Mouse (Mus musculus): ENCODE data around the gene Rbm34. TPM values are rescaled to one million over a fixed set of nuclear protein-coding genes. Genes with fewer than 3 reads are reported as not detected.
A peak's percentile ranks its signal among the peaks of the same experiment; 100 is the strongest.

Rbm34 gene
- polyA plus RNA-seq, 1 experiment from 2014 or later = 24.7 TPM

DNA sequence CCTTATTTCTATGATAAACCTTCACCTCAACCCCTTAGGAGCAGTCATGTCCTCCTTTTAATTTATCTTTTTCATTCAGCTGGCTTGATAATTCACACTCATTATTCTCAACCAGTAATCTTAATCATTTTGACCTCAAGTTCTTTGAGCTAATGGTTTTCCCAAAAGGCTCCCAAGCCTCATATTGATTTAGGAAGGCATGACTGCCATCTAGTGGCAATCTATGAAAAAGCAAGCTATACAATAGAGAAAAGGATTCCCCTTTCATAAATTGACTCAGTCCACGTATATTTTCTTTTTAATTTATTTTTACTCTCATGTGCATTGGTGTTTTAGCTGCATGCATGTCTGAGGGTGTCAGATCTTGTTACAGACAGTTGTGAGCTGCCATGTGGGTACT lies 4.8 kb upstream of the Rbm34 start:
- H3K9ac ChIP-seq (replicated peaks) = no peak overlapping the region
- no peaks in the 10 kb centered on the region for H3K36me3 ChIP-seq
- no peak overlapping the region for H3K27ac ChIP-seq (replicated peaks)
- no peak for ATAC-seq (ENCODE audit: low FRiP score)
- no peaks in the 10 kb centered on the region for H3K9me3 ChIP-seq (replicated peaks)
- H3K4me2 ChIP-seq = no peak overlapping the region
- peaks cover 13% of the 10 kb centered on the region for H3K27me3 ChIP-seq (replicated peaks)
- no peak overlapping the region for H3K4me3 ChIP-seq (replicated peaks)
- H3K4me1 ChIP-seq = peaks cover 6% of the 10 kb centered on the region; the same call in 1 of the 2 replicates
- 8% methylated on average over 1 of the region's 1 CpGs for WGBS

GRCm38 (mm10) chr8:126974511-126974910 lies 3.6 kb upstream of the Rbm34 start:
- H3K36me3 ChIP-seq = no peaks in the 10 kb centered on the region
- H3K4me2 ChIP-seq = no peak overlapping the region
- H3K27me3 ChIP-seq (replicated peaks) = peaks cover 13% of the 10 kb centered on the region
- peaks cover 13% of the 10 kb centered on the region for H3K4me1 ChIP-seq
- H3K27ac ChIP-seq (replicated peaks) = no peak overlapping the region
- no peaks in the 10 kb centered on the region for H3K9me3 ChIP-seq (replicated peaks)
- WGBS = 71% methylated on average over 4 of the region's 4 CpGs
- no peak overlapping the region for H3K9ac ChIP-seq (replicated peaks)
- no peak overlapping the region for H3K4me3 ChIP-seq (replicated peaks)
- no peak for ATAC-seq (ENCODE audit: low FRiP score)

- peaks cover 5% of the 10 kb centered on the region for H3K36me3 ChIP-seq
- H3K4me2 ChIP-seq = no peak overlapping the region
- ATAC-seq (ENCODE audit: low FRiP score) = no peak
- H3K9ac ChIP-seq (replicated peaks) = no peak overlapping the region
- peaks cover 19% of the 10 kb centered on the region for H3K4me1 ChIP-seq
- 78% methylated on average over 9 of the region's 9 CpGs for WGBS
- H3K27me3 ChIP-seq (replicated peaks) = peaks cover 13% of the 10 kb centered on the region
- H3K4me3 ChIP-seq (replicated peaks) = no peak overlapping the region
- H3K9me3 ChIP-seq (replicated peaks) = no peaks in the 10 kb centered on the region
- no peak overlapping the region for H3K27ac ChIP-seq (replicated peaks)
Observed at GRCm38 (mm10) chr8:126973686-126974265, 2.9 kb upstream of the Rbm34 start.

GRCm38 (mm10) chr8:126972649-126973048 lies 1.8 kb upstream of the Rbm34 start:
- no peak for ATAC-seq (ENCODE audit: low FRiP score)

DNA sequence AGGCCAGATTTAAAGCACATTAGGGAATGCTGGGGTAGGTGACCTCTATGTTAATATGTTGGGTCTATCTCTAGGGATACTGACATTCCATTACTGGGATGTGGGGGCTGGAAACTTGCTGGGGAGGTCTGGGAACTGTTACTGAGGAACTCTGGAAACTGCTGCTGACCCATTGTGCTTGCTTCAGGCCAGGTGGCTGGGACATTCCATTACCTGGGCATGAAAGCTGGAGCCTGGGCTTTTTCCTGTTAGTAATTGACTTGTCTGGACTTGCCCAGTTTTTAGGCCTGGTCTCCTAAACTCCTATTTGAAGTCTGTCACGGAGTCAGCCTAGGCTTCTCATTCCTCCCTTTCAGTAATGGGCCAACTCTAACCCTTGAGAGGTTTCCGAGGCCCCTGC lies 1.2 kb upstream of the Rbm34 start:
- Histone ChIP-seq H3K9me3 (replicated peaks) (no peaks in the 10 kb centered on the region), H3K4me2 (no peak overlapping the region), H3K36me3 (peaks cover 22% of the 10 kb centered on the region), H3K4me3 (replicated peaks) (no peak overlapping the region), H3K27ac (replicated peaks) (no peak overlapping the region), H3K4me1 (peaks cover 20% of the 10 kb centered on the region), H3K27me3 (replicated peaks) (peaks cover 6% of the 10 kb centered on the region; the same call in 1 of the 2 replicates), H3K9ac (replicated peaks) (no peak overlapping the region)
- WGBS = 85% methylated on average over 2 of the region's 2 CpGs
- ATAC-seq (ENCODE audit: low FRiP score) = no peak

More at GRCm38 (mm10) chr8:126972649-126973048, 1.8 kb upstream of the Rbm34 start:
- Histone ChIP-seq H3K27ac (replicated peaks) (no peak overlapping the region), H3K9ac (replicated peaks) (no peak overlapping the region), H3K27me3 (replicated peaks) (peaks cover 8% of the 10 kb centered on the region), H3K4me2 (no peak overlapping the region), H3K4me3 (replicated peaks) (no peak overlapping the region), H3K36me3 (peaks cover 16% of the 10 kb centered on the region), H3K9me3 (replicated peaks) (no peaks in the 10 kb centered on the region), H3K4me1 (peaks cover 20% of the 10 kb centered on the region)
- WGBS = 76% methylated on average over 2 of the region's 2 CpGs

DNA sequence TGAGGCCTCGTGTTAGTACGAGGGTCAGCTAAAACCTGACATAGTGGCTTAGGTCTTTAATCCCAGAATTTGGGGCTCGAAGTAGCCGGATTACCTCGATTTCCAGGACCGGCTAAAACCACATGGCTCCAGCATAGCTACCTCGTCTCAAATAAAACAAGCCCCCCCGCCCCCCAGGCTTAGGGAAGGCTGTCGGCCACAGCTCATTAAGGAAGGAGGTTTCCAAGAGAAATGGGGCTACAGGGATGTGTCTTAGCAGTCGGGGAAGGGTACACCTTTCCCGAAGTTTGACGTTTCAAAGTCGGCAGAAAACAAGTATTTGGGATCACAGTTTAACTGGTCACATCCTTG lies 418 bp upstream of the Rbm34 start:
- Histone ChIP-seq H3K4me1 (peaks cover 20% of the 10 kb centered on the region), H3K4me2 (peak overlapping the region; percentile 78), H3K27me3 (replicated peaks) (peaks cover 2% of the 10 kb centered on the region; the same call in 1 of the 2 replicates), H3K9me3 (replicated peaks) (no peaks in the 10 kb centered on the region), H3K4me3 (replicated peaks) (peak overlapping the region; percentile 96), H3K27ac (replicated peaks) (peak overlapping the region; percentile 87), H3K36me3 (peaks cover 27% of the 10 kb centered on the region), H3K9ac (replicated peaks) (peak overlapping the region; percentile 82)
- WGBS = 11% methylated on average over 13 of the region's 13 CpGs
- peak; percentile 65 for ATAC-seq (ENCODE audit: low FRiP score)

- Histone ChIP-seq H3K9me3 (replicated peaks) (no peaks in the 10 kb centered on the region), H3K4me1 (peaks cover 20% of the 10 kb centered on the region), H3K9ac (replicated peaks) (no peak overlapping the region), H3K27me3 (replicated peaks) (no peaks in the 10 kb centered on the region), H3K36me3 (peaks cover 42% of the 10 kb centered on the region), H3K4me3 (replicated peaks) (no peak overlapping the region), H3K4me2 (no peak overlapping the region), H3K27ac (replicated peaks) (no peak overlapping the region)
- ATAC-seq (ENCODE audit: low FRiP score) = no peak
- WGBS = 87% methylated on average over 1 of the region's 1 CpGs
Observed at GRCm38 (mm10) chr8:126969546-126969945, 1.3 kb downstream of the Rbm34 start.

DNA sequence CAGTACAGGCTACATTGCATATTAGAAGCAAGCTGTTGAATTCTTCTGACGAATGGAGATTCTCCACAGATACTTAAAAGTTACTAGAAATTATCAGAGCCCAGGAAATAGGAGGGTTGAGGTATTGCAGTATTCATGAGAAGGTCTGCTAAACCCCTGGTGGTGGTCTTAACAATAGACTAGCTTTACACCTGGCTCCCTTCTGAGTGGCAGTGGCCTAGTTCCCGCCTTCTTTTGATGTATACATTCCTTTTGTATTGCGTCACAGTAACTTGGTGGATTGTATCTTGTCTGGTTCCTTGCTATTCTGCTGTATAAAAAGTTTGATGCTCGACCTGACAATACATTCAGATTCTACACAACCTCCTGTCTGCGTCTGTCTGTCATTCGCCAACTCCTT lies 2.8 kb downstream of the Rbm34 start:
- peaks cover 20% of the 10 kb centered on the region for H3K4me1 ChIP-seq
- no peak overlapping the region for H3K4me3 ChIP-seq (replicated peaks)
- H3K9me3 ChIP-seq (replicated peaks) = no peaks in the 10 kb centered on the region
- no peak overlapping the region for H3K9ac ChIP-seq (replicated peaks)
- WGBS = 97% methylated on average over 6 of the region's 6 CpGs
- H3K27ac ChIP-seq (replicated peaks) = no peak overlapping the region
- no peaks in the 10 kb centered on the region for H3K27me3 ChIP-seq (replicated peaks)
- ATAC-seq (ENCODE audit: low FRiP score) = no peak
- peaks cover 47% of the 10 kb centered on the region for H3K36me3 ChIP-seq
- H3K4me2 ChIP-seq = no peak overlapping the region

GRCm38 (mm10) chr8:126965246-126965645 lies 5.6 kb downstream of the Rbm34 start:
- Histone ChIP-seq H3K9ac (replicated peaks) (no peak overlapping the region), H3K27ac (replicated peaks) (no peak overlapping the region), H3K4me2 (no peak overlapping the region), H3K4me1 (peaks cover 11% of the 10 kb centered on the region), H3K36me3 (peaks cover 66% of the 10 kb centered on the region), H3K9me3 (replicated peaks) (no peaks in the 10 kb centered on the region), H3K4me3 (replicated peaks) (no peak overlapping the region), H3K27me3 (replicated peaks) (no peaks in the 10 kb centered on the region)
- 86% methylated on average over 6 of the region's 6 CpGs for WGBS
- ATAC-seq (ENCODE audit: low FRiP score) = no peak

GRCm38 (mm10) chr8:126962871-126963270 lies 8.0 kb downstream of the Rbm34 start:
- Histone ChIP-seq H3K27me3 (replicated peaks) (no peaks in the 10 kb centered on the region), H3K9me3 (replicated peaks) (no peaks in the 10 kb centered on the region), H3K4me3 (replicated peaks) (no peak overlapping the region), H3K36me3 (peaks cover 65% of the 10 kb centered on the region), H3K9ac (replicated peaks) (no peak overlapping the region), H3K4me1 (no peaks in the 10 kb centered on the region), H3K27ac (replicated peaks) (no peak overlapping the region), H3K4me2 (no peak overlapping the region)
- no peak for ATAC-seq (ENCODE audit: low FRiP score)
- 100% methylated on average over 1 of the region's 1 CpGs for WGBS

DNA sequence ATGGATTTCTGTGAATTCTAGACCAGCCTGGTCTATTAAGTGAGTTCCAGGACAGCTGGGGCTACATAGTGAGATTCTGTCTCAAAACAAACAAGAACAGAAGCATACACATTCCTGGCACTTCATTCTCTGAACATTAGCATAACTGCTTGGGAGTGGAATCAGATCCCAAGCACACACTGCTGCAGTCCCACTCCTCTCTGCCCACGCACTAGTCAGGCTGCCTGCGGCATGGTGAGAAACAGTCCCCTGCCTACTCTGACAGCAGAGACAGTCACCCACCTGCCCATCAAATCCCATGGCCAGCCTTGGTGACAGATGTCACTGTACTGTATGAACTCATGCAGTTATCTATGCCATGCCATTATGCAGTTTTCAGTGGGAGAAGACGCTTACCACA lies 9.4 kb downstream of the Rbm34 start:
- Histone ChIP-seq H3K4me3 (replicated peaks) (no peak overlapping the region), H3K4me1 (no peaks in the 10 kb centered on the region), H3K36me3 (peaks cover 68% of the 10 kb centered on the region), H3K27me3 (replicated peaks) (no peaks in the 10 kb centered on the region), H3K9ac (replicated peaks) (no peak overlapping the region), H3K4me2 (no peak overlapping the region), H3K27ac (replicated peaks) (no peak overlapping the region), H3K9me3 (replicated peaks) (no peaks in the 10 kb centered on the region)
- ATAC-seq (ENCODE audit: low FRiP score) = no peak
- 99% methylated on average over 3 of the region's 3 CpGs for WGBS

- H3K36me3 ChIP-seq = peaks cover 73% of the 10 kb centered on the region
- no peaks in the 10 kb centered on the region for H3K27me3 ChIP-seq (replicated peaks)
- no peak overlapping the region for H3K4me2 ChIP-seq
- no peak overlapping the region for H3K4me3 ChIP-seq (replicated peaks)
- no peak overlapping the region for H3K27ac ChIP-seq (replicated peaks)
- WGBS = 91% methylated on average over 11 of the region's 11 CpGs
- no peaks in the 10 kb centered on the region for H3K4me1 ChIP-seq
- no peaks in the 10 kb centered on the region for H3K9me3 ChIP-seq (replicated peaks)
- no peak overlapping the region for H3K9ac ChIP-seq (replicated peaks)
- no peak for ATAC-seq (ENCODE audit: low FRiP score)
Observed at GRCm38 (mm10) chr8:126951900-126952636, 18.8 kb downstream of the Rbm34 start.

Data from neural tube, embryonic 15.5 days (tissue).